Mouse (Mus musculus) macrophage (primary cell): ENCODE measurements around the gene Tbcd. TPM values are rescaled to one million over a fixed set of nuclear protein-coding genes. Genes with fewer than 3 reads are reported as not detected.

Source experiments
- H3K27ac ChIP-seq: fragments of 350-480 bp; formaldehyde crosslinking; 2 replicates; pipeline ENCODE4 v1.9.0; 2021
- H3K36me3 ChIP-seq: fragments of 350-480 bp; formaldehyde crosslinking; 2 replicates; pipeline ENCODE4 v1.9.0; 2021; ENCODE audit errors: inconsistent target
- H3K4me3 ChIP-seq: fragments of 350-480 bp; formaldehyde crosslinking; 2 replicates; pipeline ENCODE4 v1.9.0; 2021; ENCODE audit errors: inconsistent target
- H3K79me2 ChIP-seq: fragments of 350-480 bp; formaldehyde crosslinking; 2 replicates; pipeline ENCODE4 v1.9.0; 2021; ENCODE audit errors: inconsistent target
- WGBS: methylation state at CpG from one replicate; pipeline ENCODE4 v1.1.7; 2026; ENCODE audit warnings: inconsistent platforms; ENCODE audit not compliant: missing documents; 5-methylcytosine and 5-hydroxymethylcytosine counted together
- polyA plus RNA-seq: library from polyadenylated mRNA; stranded (reverse); fragments of 250-400 nt; gene quantifications from 3 replicates; pipeline ENCODE4 v1.2.4, GENCODE M21; 2018; ENCODE audit warnings: inconsistent platforms

Tbcd gene
- polyA plus RNA-seq, 1 experiment from 2014 or later: 36.1 TPM

- Histone ChIP-seq H3K4me3 (no peak overlapping the region), H3K79me2 (no peaks in the 10 kb centered on the region), H3K27ac (no peak overlapping the region), H3K36me3 (no peaks in the 10 kb centered on the region)
- 80% methylated on average over 1 of the region's 1 CpGs for WGBS
Measured at GRCm38 (mm10) chr11:121556727-121557126, 105.0 kb downstream of the Tbcd start.

- H3K4me3 ChIP-seq: no peak overlapping the region
- H3K79me2 ChIP-seq: no peaks in the 10 kb centered on the region
- H3K27ac ChIP-seq: no peak overlapping the region
- no peaks in the 10 kb centered on the region for H3K36me3 ChIP-seq
- 91% methylated on average over 1 of the region's 1 CpGs for WGBS
Measured at GRCm38 (mm10) chr11:121557946-121558345, 106.2 kb downstream of the Tbcd start.

DNA sequence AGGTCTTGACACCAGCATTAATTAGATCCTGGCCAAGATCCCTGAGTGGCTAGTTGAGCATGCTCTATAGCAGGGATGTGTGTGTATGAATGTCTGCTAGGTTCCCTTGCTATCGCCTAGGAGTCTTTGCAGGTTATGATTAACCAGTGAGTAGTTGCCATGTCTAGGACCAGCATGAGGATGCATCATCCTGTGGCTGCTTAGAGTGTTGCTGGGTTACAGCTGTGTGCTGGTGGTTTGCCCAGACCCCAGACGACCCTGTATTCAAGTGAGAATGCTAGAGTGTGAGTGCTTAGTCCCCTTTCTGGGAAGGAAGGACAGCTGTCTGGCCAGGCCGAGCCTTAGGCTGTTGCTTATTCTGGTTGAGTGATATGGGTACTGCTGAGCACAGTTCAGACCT is 106.8 kb downstream of the Tbcd start:
- Histone ChIP-seq H3K36me3 (no peaks in the 10 kb centered on the region), H3K4me3 (no peak overlapping the region), H3K27ac (no peak overlapping the region), H3K79me2 (no peaks in the 10 kb centered on the region)
- 80% methylated on average over 3 of the region's 3 CpGs for WGBS

DNA sequence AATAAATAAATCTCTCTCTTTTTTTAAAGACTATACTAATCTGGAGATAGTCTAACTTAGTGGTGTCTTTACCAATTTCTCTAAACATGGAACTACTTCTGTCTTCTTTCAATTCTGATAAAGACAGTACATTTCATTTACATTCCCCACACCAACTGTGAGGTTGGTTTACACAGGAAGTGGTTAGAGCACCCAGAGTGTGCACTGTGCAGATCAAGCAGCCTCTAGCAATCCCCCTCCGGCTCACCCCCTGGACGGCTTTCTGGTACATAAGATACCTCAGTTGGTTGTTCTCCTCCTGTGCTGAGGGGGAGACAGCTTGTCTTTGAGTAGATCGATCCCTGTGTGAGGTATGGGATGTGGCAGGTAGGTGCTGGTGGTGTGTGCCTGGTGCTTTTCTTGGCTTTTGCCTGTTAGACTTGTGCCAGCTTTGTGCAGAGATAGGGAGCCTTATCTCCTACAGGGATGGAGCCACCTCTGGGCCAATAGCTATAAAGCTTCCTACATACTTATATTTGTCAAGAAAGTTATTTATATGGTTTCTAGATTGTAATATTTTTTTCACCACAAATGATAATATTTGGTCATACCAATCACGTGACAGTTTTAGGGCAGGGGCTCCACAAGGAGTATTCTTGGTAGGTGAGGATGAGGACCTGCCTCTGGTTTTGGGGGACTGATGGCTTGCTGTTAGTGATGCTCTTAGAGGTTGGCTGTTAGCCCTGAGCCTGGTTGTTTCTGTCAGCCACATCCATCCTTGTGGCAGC is 108.0 kb downstream of the Tbcd start:
- WGBS: 7% methylated on average over 4 of the region's 4 CpGs
- H3K36me3 ChIP-seq: no peaks in the 10 kb centered on the region
- no peak overlapping the region for H3K27ac ChIP-seq
- no peaks in the 10 kb centered on the region for H3K79me2 ChIP-seq
- no peak overlapping the region for H3K4me3 ChIP-seq

GRCm38 (mm10) chr11:121560294-121560663 is 108.5 kb downstream of the Tbcd start:
- Histone ChIP-seq H3K36me3 (no peaks in the 10 kb centered on the region), H3K4me3 (no peak overlapping the region), H3K27ac (no peak overlapping the region), H3K79me2 (no peaks in the 10 kb centered on the region)
- WGBS: 30% methylated on average over 7 of the region's 7 CpGs

DNA sequence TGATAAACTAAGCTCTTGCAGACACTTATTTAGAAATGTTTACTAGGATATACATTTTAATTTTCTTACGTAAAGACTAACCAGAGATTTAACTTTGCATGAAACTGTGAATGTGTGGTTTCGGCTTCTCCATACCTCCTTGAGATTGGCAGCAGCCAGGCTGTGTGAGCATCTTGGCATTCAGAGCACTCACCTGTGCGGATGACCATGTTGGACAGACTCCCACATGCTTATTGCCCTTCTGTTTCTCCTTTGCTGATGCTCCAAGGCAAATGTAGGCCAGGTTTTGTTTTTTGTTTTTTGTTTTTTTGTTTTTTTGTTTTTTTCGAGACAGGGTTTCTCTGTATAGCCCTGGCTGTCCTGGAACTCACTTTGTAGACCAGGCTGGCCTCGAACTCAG is 111.6 kb downstream of the Tbcd start:
- 93% methylated on average over 4 of the region's 5 CpGs for WGBS

GRCm38 (mm10) chr11:121564265-121564664 is 112.5 kb downstream of the Tbcd start:
- Histone ChIP-seq H3K79me2 (no peaks in the 10 kb centered on the region), H3K27ac (no peak overlapping the region), H3K36me3 (no peaks in the 10 kb centered on the region), H3K4me3 (no peak overlapping the region)
- 99% methylated on average over 4 of the region's 4 CpGs for WGBS

More for the DNA sequence above, 111.6 kb downstream of the Tbcd start:
- H3K79me2 ChIP-seq: no peaks in the 10 kb centered on the region
- no peak overlapping the region for H3K4me3 ChIP-seq
- no peaks in the 10 kb centered on the region for H3K36me3 ChIP-seq
- H3K27ac ChIP-seq: no peak overlapping the region

GRCm38 (mm10) chr11:121581856-121582255 is 130.1 kb downstream of the Tbcd start:
- H3K79me2 ChIP-seq: no peaks in the 10 kb centered on the region
- H3K27ac ChIP-seq: no peak overlapping the region
- 0 out of 2 replicates have a peak, but pooled peaks cover 7% of the 10 kb centered on the region for H3K36me3 ChIP-seq
- H3K4me3 ChIP-seq: no peak overlapping the region

GRCm38 (mm10) chr11:121597254-121597653 is 145.5 kb downstream of the Tbcd start:
- Histone ChIP-seq H3K36me3 (peaks cover 56% of the 10 kb centered on the region), H3K79me2 (no peaks in the 10 kb centered on the region), H3K4me3 (no peak overlapping the region), H3K27ac (no peak overlapping the region)
- WGBS: 85% methylated on average over 6 of the region's 6 CpGs

DNA sequence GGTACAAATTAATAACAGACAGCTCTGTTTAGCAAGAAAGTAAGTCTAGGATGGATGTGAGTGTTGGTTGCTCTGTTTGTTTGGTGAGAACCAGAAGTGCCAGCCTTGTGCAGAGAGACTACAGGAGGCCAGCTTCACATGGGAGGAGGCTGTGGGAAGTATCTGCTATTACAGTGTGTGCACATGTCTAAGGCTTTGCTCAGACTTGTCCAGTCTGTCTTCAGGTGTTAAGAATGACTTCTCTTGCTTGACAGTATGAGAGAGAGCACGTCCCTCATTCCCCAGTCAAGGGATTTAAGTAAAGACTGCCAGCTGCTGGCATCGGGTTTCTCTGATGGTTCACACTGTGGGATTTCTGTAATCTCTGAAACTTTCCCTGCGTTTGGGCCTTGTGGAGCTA is 149.7 kb downstream of the Tbcd start:
- 87% methylated on average over 3 of the region's 3 CpGs for whole genome bisulfite sequencing
- Histone ChIP-seq H3K79me2 (no peaks in the 10 kb centered on the region), H3K27ac (no peak overlapping the region), H3K4me3 (no peak overlapping the region), H3K36me3 (peaks cover 70% of the 10 kb centered on the region)

- H3K36me3 ChIP-seq: peaks cover 76% of the 10 kb centered on the region
- H3K79me2 ChIP-seq: no peaks in the 10 kb centered on the region
- 38% methylated on average over 6 of the region's 6 CpGs for WGBS
- H3K27ac ChIP-seq: no peak overlapping the region
- no peak overlapping the region for H3K4me3 ChIP-seq
Measured at GRCm38 (mm10) chr11:121605604-121606003, 153.9 kb downstream of the Tbcd start.

DNA sequence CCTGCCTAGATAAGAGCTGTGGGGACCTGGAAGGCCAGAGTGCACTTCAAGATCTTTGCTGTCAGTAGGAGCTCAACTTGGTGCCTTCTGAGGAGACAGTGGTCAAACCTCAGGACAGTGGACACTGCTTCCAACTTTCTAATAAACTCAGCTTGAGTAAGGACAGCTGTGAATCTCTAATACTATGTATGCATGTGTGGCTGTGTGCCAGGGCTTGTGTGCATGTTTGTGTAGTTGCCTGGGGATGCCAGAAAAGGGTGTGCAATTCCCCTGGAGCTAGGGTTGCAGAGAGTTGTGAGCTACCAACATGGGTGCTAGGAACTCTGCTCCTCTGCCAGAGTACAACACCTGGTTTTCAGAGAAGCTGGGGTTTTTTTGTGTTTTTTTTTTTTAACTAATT is 159.2 kb downstream of the Tbcd start:
- Histone ChIP-seq H3K4me3 (no peak overlapping the region), H3K79me2 (no peaks in the 10 kb centered on the region), H3K27ac (no peak overlapping the region), H3K36me3 (peaks cover 61% of the 10 kb centered on the region)

DNA sequence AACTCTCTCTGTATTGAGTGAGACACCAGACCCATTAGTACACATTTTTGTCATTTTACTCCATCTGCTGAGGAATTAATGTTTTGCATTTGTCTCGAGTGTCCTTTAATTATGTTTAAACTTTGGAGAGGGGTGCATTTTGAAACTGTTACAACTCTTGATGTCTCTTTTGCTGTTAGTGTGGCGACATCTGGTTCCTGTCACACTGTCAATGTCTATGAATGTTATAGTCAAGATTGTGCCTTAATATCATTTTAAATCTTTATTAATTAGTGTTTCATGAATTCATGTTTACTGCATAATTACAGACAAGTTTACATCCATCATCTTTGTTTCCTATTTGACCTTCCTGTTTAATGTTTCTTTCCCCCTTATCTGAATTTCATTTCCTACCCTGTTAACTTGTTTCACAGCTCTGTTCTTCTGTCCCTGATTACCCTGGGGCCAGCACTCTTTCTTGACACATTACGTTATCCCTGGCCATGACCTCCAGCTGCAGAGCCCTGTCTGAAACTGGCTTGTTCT is 164.3 kb downstream of the Tbcd start:
- WGBS: 97% methylated on average over 3 of the region's 3 CpGs
- no peak overlapping the region for H3K4me3 ChIP-seq
- H3K79me2 ChIP-seq: no peaks in the 10 kb centered on the region
- H3K27ac ChIP-seq: no peak overlapping the region
- H3K36me3 ChIP-seq: peaks cover 73% of the 10 kb centered on the region

- H3K79me2 ChIP-seq: no peaks in the 10 kb centered on the region
- no peak overlapping the region for H3K4me3 ChIP-seq
- H3K27ac ChIP-seq: no peak overlapping the region
- H3K36me3 ChIP-seq: peaks cover 70% of the 10 kb centered on the region
Measured at GRCm38 (mm10) chr11:121616501-121616900, 164.8 kb downstream of the Tbcd start.

GRCm38 (mm10) chr11:121617371-121617770 is 165.6 kb downstream of the Tbcd start:
- H3K27ac ChIP-seq: no peak overlapping the region
- no peaks in the 10 kb centered on the region for H3K79me2 ChIP-seq
- H3K4me3 ChIP-seq: no peak overlapping the region
- 100% methylated on average over 1 of the region's 1 CpGs for WGBS
- H3K36me3 ChIP-seq: peaks cover 76% of the 10 kb centered on the region

GRCm38 (mm10) chr11:121625007-121625406 is 173.3 kb downstream of the Tbcd start:
- H3K27ac ChIP-seq: no peak overlapping the region
- no peak overlapping the region for H3K4me3 ChIP-seq
- H3K36me3 ChIP-seq: peaks cover 20% of the 10 kb centered on the region; the same call in 1 of the 2 replicates
- H3K79me2 ChIP-seq: no peaks in the 10 kb centered on the region
- 98% methylated on average over 4 of the region's 4 CpGs for WGBS
